20 mouse cellular contexts compared by ENCODE assay signal in the genomic region with DNA sequence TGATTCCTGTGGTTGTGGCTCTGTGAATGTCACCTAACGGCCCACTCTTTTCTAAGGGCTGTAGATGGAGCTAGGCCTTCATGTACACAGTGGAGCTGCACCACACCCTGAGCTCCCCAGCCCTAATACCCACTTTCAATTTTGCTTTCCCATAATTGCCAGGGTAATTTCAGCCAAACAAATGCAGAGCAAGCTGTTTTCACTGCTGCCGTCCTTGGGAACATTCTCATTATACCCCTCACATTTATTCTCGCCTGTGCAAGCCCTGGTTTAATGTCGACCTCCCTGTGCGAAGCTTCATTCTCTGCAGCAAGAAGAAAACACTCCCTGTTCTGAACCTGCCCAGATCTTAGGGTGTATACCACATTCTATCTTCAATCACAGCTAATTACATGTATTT. TPM values are rescaled to one million over a fixed set of nuclear protein-coding genes. Genes with fewer than 3 reads are reported as not detected.
"Had no signal": no experiment of that assay in that cellular context is flagged by ENCODE, and none has a peak within 500 bp of the region (broad histone marks: within the 10 kb centered on the region; RNA-seq: fewer than 3 reads in every experiment).

No protein-coding gene starts in this region.

- H3K9me3 ChIP-seq: limb, embryonic 12.5 days; limb, embryonic 15.5 days; midbrain, embryonic 15.5 days; neural tube, embryonic 13.5 days had no signal

- H3K27me3 ChIP-seq: limb, embryonic 12.5 days; limb, embryonic 15.5 days; midbrain, embryonic 15.5 days; neural tube, embryonic 13.5 days had no signal

- H3K9ac ChIP-seq: limb, embryonic 12.5 days; limb, embryonic 15.5 days; liver, embryonic 14.5 days; liver, postnatal 0 days; lung, embryonic 14.5 days; midbrain, embryonic 15.5 days; neural tube, embryonic 13.5 days had no signal

- H3K4me3 ChIP-seq: limb, embryonic 12.5 days; limb, embryonic 15.5 days; midbrain, embryonic 15.5 days; myocyte; neural tube, embryonic 13.5 days had no signal

- H3K4me1 ChIP-seq: limb, embryonic 12.5 days; limb, embryonic 15.5 days; midbrain, embryonic 15.5 days had no signal

- H3K4me2 ChIP-seq: limb, embryonic 12.5 days; limb, embryonic 15.5 days; liver, embryonic 11.5 days; lung, embryonic 14.5 days; midbrain, embryonic 15.5 days; neural tube, embryonic 13.5 days had no signal

- ATAC-seq: liver, postnatal 0 days; lung, postnatal 0 days; midbrain, embryonic 15.5 days had no signal

- DNase-seq: kidney, adult 18-20 months; kidney, adult 9 months; kidney, postnatal 14 days; kidney, postnatal 4 days; left cerebral cortex, postnatal 4 days; liver, postnatal 0 days; lung, embryonic 14.5 days; thymus, adult 18-20 months; thymus, postnatal 36 days had no signal

- H3K27ac ChIP-seq: limb, embryonic 12.5 days; limb, embryonic 15.5 days; liver, embryonic 14.5 days; macrophage; midbrain, embryonic 15.5 days; neural tube, embryonic 13.5 days had no signal

RNA-seq across cellular contexts. Expression of gene Gm43951, which starts 30.7 kb away (rescaled TPM):
- total RNA-seq: monocyte, adult 5-6 weeks had no signal
- polyA plus RNA-seq: liver, embryonic 11.5 days; liver, postnatal 0 days; lung, embryonic 14.5 days had no signal

RNA-seq across cellular contexts. Expression of gene Pitpnm3, which starts 40.4 kb away (rescaled TPM):
- total RNA-seq: monocyte, adult 5-6 weeks; neutrophil, adult 5-6 weeks had no signal
- polyA plus RNA-seq: liver, postnatal 0 days; macrophage had no signal
